Mouse (Mus musculus): Measurements from ENCODE around the gene Ceacam20. TPM values are rescaled to one million over a fixed set of nuclear protein-coding genes. Genes with fewer than 3 reads are reported as not detected.
"Not testable (repeated sequence)": the region's sequence is repeated elsewhere in the genome, so short reads cannot be mapped to it uniquely, and the experiment has no call there.

Gene Ceacam20
- total RNA-seq (2018; cell fraction: chromatin; rRNA removed) = not detected
- total RNA-seq (2018; cell fraction: cytosol; rRNA removed) = not detected
- total RNA-seq (2018; cell fraction: nucleus; rRNA removed) = not detected
- polyA plus RNA-seq (2018) = not detected in 3 replicates

DNA sequence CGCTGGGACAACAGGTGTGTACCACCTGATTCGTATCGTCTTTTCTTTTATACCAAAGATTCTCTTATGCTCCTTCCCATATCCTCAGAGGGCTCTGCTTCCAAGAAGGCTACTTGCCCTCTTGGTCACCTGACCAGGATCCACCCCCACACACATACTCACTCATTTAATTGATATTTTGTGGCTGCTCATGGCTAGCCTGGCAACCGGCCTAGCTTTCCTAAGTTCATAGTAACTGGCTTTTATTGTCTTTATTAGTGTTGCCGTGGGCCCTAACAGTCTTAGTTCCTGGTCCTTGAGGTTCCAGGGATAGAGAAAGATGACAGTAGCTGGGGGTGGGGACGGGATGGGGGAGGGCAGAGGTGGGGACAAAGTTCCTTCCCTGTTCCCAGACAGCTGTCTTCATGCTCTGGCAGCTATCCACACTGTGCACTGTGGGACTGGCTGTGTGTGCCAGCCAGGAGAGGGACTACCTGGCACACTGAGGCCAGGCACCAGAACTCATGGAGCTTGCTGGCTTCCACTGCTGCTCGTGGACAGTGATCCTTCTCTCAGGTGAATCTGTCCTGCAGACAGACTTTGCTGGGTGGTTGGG, at the start of gene Ceacam20:
Gene Ceacam20 (plus strand): TSS at position 428 of the 595 bp plus-strand sequence.
- 81% methylated on average over 7 of the region's 7 CpGs for WGBS (ENCODE audit: missing documents)
- no peak within 1 kb of the TSS for H3K4me3 ChIP-seq (ENCODE audit: inconsistent target)
- no peaks in the 10 kb centered on the region for H3K36me3 ChIP-seq (ENCODE audit: inconsistent target)
- H3K27ac ChIP-seq = no peak within 1 kb of the TSS
- H3K79me2 ChIP-seq (ENCODE audit: inconsistent target) = no peaks in the 10 kb centered on the region

GRCm38 (mm10) chr7:19920166-19920505, 45.1 kb upstream of the Ceacam20 start:
- Histone ChIP-seq H3K36me3 (ENCODE audit: inconsistent target) (peaks cover 27% of the 10 kb centered on the region), H3K4me3 (ENCODE audit: inconsistent target) (peak overlapping the region; percentile 47), H3K79me2 (ENCODE audit: inconsistent target) (peaks cover 32% of the 10 kb centered on the region), H3K27ac (peak overlapping the region; percentile 35; the same call in 1 of the 2 replicates)
- 38% methylated on average over 4 of the region's 4 CpGs for WGBS (ENCODE audit: missing documents)

DNA sequence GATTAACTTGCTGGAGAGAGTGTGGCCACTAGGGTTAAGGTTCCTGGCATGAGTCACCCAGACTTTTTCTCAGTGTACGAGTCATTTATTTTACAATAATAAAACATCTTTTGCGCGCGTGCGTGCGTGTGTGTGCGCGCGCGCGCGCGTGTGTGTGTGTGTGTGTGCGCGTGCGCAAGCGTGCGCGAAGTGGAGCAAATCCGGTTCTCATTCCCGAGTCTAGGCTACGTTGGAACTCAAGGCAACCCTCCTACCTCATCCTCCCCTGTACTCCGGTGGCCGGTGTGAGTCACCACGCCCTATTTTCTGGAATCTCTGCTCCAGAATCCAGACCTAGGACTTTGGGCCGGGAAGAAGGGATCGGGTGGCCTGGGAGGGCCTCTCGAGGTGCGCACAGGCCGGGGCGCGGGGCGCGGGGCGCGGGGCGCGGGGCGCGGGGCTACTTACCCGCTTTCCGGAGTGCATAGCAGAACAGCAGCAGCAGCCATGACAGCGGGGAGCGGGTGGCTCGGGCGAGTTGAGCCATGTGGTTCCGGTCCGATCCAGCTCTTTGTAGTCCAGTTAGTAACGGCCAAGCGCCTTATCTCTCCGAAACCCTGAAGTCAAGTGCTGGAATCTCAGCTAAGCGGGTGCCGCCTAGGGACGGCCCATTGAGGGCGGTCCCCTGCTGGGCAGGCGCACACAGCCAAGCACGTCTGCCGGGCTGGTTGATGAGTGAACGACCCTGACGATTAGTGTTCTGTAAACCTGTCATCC, 44.5 kb upstream of the Ceacam20 start, which contains the start of gene Pvr:
Gene Pvr (minus strand): TSS at position 655 of the 756 bp plus-strand sequence.
- peaks cover 32% of the 10 kb centered on the region for H3K79me2 ChIP-seq (ENCODE audit: inconsistent target)
- WGBS (ENCODE audit: missing documents) = 1% methylated on average over 51 of the region's 60 CpGs
- H3K4me3 ChIP-seq (ENCODE audit: inconsistent target) = peak within 1 kb of the TSS; percentile 47
- peak within 1 kb of the TSS; percentile 35 for H3K27ac ChIP-seq
- peaks cover 24% of the 10 kb centered on the region for H3K36me3 ChIP-seq (ENCODE audit: inconsistent target)

- Histone ChIP-seq H3K27ac (0 out of 2 replicates have a peak overlapping the region, but pooled peaks have one; percentile 1), H3K79me2 (ENCODE audit: inconsistent target) (peaks cover 21% of the 10 kb centered on the region), H3K36me3 (ENCODE audit: inconsistent target) (peaks cover 2% of the 10 kb centered on the region; the same call in 1 of the 2 replicates), H3K4me3 (ENCODE audit: inconsistent target) (no peak overlapping the region)
- 17% methylated on average over 2 of the region's 2 CpGs for WGBS (ENCODE audit: missing documents)
Observed at GRCm38 (mm10) chr7:19923354-19923753, 41.9 kb upstream of the Ceacam20 start.

GRCm38 (mm10) chr7:19923797-19924196, 41.4 kb upstream of the Ceacam20 start:
- H3K36me3 ChIP-seq (ENCODE audit: inconsistent target) = no peaks in the 10 kb centered on the region
- H3K27ac ChIP-seq = no peak overlapping the region
- H3K79me2 ChIP-seq (ENCODE audit: inconsistent target) = peaks cover 16% of the 10 kb centered on the region
- WGBS (ENCODE audit: missing documents) = 52% methylated on average over 11 of the region's 15 CpGs
- H3K4me3 ChIP-seq (ENCODE audit: inconsistent target) = no peak overlapping the region

- H3K4me3 ChIP-seq (ENCODE audit: inconsistent target) = no peak overlapping the region
- peaks cover under 1% of the 10 kb centered on the region; the same call in 1 of the 2 replicates for H3K79me2 ChIP-seq (ENCODE audit: inconsistent target)
- 91% methylated on average over 1 of the region's 1 CpGs for WGBS (ENCODE audit: missing documents)
Observed at GRCm38 (mm10) chr7:19925376-19925775, 39.8 kb upstream of the Ceacam20 start.

GRCm38 (mm10) chr7:19926849-19927480, 38.2 kb upstream of the Ceacam20 start:
- no peaks in the 10 kb centered on the region for H3K36me3 ChIP-seq (ENCODE audit: inconsistent target)
- H3K4me3 ChIP-seq (ENCODE audit: inconsistent target) = no peak overlapping the region
- no peaks in the 10 kb centered on the region for H3K79me2 ChIP-seq (ENCODE audit: inconsistent target)
- H3K27ac ChIP-seq = no peak overlapping the region
- 19% methylated on average over 2 of the region's 2 CpGs for WGBS (ENCODE audit: missing documents)

More at GRCm38 (mm10) chr7:19925376-19925775, 39.8 kb upstream of the Ceacam20 start:
- Histone ChIP-seq H3K36me3 (ENCODE audit: inconsistent target) (no peaks in the 10 kb centered on the region), H3K27ac (no peak overlapping the region)

GRCm38 (mm10) chr7:19928486-19928885, 36.7 kb upstream of the Ceacam20 start:
- no peaks in the 10 kb centered on the region for H3K36me3 ChIP-seq (ENCODE audit: inconsistent target)
- no peaks in the 10 kb centered on the region for H3K79me2 ChIP-seq (ENCODE audit: inconsistent target)
- H3K4me3 ChIP-seq (ENCODE audit: inconsistent target) = no peak overlapping the region
- WGBS (ENCODE audit: missing documents) = 93% methylated on average over 5 of the region's 5 CpGs
- H3K27ac ChIP-seq = no peak overlapping the region

GRCm38 (mm10) chr7:19930481-19930880, 34.7 kb upstream of the Ceacam20 start:
- H3K27ac ChIP-seq = not testable (repeated sequence)
- WGBS (ENCODE audit: missing documents) = 91% methylated on average over 6 of the region's 6 CpGs

GRCm38 (mm10) chr7:19932133-19932876, 32.9 kb upstream of the Ceacam20 start:
- H3K79me2 ChIP-seq (ENCODE audit: inconsistent target) = no peaks in the 10 kb centered on the region
- 14% methylated on average over 13 of the region's 13 CpGs for WGBS (ENCODE audit: missing documents)
- H3K27ac ChIP-seq = no peak overlapping the region
- H3K4me3 ChIP-seq (ENCODE audit: inconsistent target) = no peak overlapping the region
- no peaks in the 10 kb centered on the region for H3K36me3 ChIP-seq (ENCODE audit: inconsistent target)

More at GRCm38 (mm10) chr7:19930481-19930880, 34.7 kb upstream of the Ceacam20 start:
- not testable (repeated sequence) for H3K36me3 ChIP-seq (ENCODE audit: inconsistent target); H3K4me3 ChIP-seq (ENCODE audit: inconsistent target); H3K79me2 ChIP-seq (ENCODE audit: inconsistent target)

- Histone ChIP-seq H3K79me2 (ENCODE audit: inconsistent target) (no peaks in the 10 kb centered on the region), H3K27ac (peak overlapping the region; percentile 87), H3K4me3 (ENCODE audit: inconsistent target) (peak overlapping the region; percentile 2; the same call in 1 of the 2 replicates), H3K36me3 (ENCODE audit: inconsistent target) (no peaks in the 10 kb centered on the region)
- WGBS (ENCODE audit: missing documents) = under 1% methylated on average over 20 of the region's 21 CpGs
Observed at GRCm38 (mm10) chr7:19932877-19933809, 32.1 kb upstream of the Ceacam20 start.

DNA sequence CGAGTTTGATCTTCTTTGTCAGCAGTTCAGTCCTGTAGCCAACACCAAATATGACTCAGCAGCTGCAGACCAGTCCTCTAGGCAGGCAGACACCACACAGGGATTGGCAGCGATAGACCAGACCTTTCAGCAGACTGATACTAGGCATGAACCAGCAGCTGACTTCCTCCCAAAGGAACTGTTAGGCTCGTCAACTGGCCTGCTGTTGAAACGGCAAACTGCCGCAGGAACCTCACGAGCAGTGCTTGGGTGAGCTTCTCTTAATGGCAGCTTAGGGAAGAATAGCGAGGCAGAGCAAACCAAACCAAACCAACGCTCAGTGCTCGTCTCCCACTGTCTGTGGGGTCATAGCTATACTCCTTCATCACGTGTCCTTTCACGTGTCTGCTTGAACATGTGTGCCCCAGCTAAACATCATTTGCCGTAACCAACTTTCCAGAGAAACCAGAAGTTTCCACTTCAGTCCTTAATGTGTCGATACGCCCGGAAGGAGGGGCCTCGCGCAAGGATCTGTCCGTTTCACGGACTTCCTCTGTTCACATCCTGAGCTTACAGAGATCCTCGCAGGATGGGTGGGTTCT, 30.0 kb upstream of the Ceacam20 start:
- Histone ChIP-seq H3K79me2 (ENCODE audit: inconsistent target) (no peaks in the 10 kb centered on the region), H3K4me3 (ENCODE audit: inconsistent target) (peak overlapping the region; percentile 7; the same call in 1 of the 2 replicates), H3K36me3 (ENCODE audit: inconsistent target) (no peaks in the 10 kb centered on the region), H3K27ac (peak overlapping the region; percentile 87)
- WGBS (ENCODE audit: missing documents) = 1% methylated on average over 20 of the region's 20 CpGs

DNA sequence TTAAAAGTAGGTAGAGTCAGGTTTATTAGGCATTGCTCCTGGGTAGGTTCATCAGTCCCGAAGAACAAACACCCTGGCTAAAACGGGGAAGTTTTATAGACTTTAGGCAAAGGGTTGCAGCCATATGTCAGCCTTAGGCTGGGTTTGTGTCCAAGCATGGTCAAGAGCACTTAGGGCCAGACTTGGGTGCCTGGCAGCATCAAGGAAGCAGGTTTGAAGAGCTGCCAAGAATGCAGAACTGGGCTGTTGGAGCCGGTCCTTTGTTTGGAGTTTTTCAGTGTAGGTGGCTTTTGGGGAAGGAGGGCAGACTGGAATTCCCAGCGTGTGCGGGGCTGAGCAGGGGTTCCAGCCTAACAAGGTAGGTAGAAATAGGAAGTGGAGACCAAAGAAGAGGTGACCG, 29.3 kb upstream of the Ceacam20 start:
- no peaks in the 10 kb centered on the region for H3K79me2 ChIP-seq (ENCODE audit: inconsistent target)
- H3K4me3 ChIP-seq (ENCODE audit: inconsistent target) = peak overlapping the region; percentile 7; the same call in 1 of the 2 replicates
- H3K36me3 ChIP-seq (ENCODE audit: inconsistent target) = no peaks in the 10 kb centered on the region
- peak overlapping the region; percentile 87 for H3K27ac ChIP-seq
- 37% methylated on average over 6 of the region's 6 CpGs for WGBS (ENCODE audit: missing documents)

All from macrophage (primary cell).